Mouse (Mus musculus): ENCODE measurements around the gene Clps.

DNA sequence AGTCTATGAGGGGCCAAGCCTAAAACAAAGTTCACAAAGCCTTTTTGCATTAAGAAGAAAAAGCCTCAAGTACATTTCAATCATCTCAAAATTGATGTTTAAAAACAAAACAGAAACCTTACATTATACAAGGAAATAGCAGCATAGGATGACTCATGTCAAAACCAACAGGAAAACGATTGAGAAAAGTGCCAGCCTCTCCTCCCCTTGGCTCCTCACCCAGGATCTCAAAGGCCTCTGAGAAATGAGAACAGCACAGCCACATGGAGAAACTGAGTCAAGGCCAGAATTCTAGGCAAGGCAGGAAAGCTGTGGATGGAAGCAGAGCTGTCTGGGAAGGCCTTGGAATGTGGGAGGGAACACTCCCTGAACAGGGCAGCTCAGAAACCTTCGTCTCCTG lies 28.0 kb upstream of the Clps start:
- TF ChIP-seq ZC3H11A (IDR thresholded peaks at IDR 0.05; ENCODE audit: low read depth, low read length) (no peak), UBTF (IDR thresholded peaks at IDR 0.05; ENCODE audit: low read depth, low read length) (no peak), PAX5 (IDR thresholded peaks at IDR 0.05; ENCODE audit: low read length) (no peak), MAFK (IDR thresholded peaks at IDR 0.05; ENCODE audit: insufficient replicate concordance, low read length) (no peak), USF1 (IDR thresholded peaks at IDR 0.05; ENCODE audit: low read depth, low read length) (no peak), CTCF (conservative IDR thresholded peaks at IDR 0.05 in 1 of 2, IDR thresholded peaks at IDR 0.05 in 1 of 2; ENCODE audit: low read depth in 2 of 2, low read length in 2 of 2) (no peak), SIN3A (IDR thresholded peaks at IDR 0.05; ENCODE audit: low read length) (no peak), MYC (IDR thresholded peaks at IDR 0.05; ENCODE audit: low read depth, low read length) (no peak), GABPA (IDR thresholded peaks at IDR 0.05; ENCODE audit: insufficient replicate concordance, low read depth, low read length) (no peak), ZNF384 (IDR thresholded peaks at IDR 0.05; ENCODE audit: low read depth, low read length) (no peak)
